Mouse (Mus musculus) limb, embryonic 14.5 days (tissue): ENCODE data around the gene Lamtor4. TPM values are rescaled to one million over a fixed set of nuclear protein-coding genes. Genes with fewer than 3 reads are reported as not detected.

Source experiments
- ATAC-seq: fragments of 200-750 bp; cut with Nextera tagmentation; 2 replicates; pipeline ENCODE4 v1.8.0; 2017; ENCODE audit warnings: low read depth, moderate number of reproducible peaks, moderate TSS enrichment; ENCODE audit not compliant: low FRiP score
- DNase-seq: peaks from one replicate; pipeline ENCODE4 v3.0.0-alpha.2; 2015; ENCODE audit warnings: low spot score
- H3K27ac ChIP-seq: fragments of 300-500 bp; sonication (generic); replicated peaks from 2 replicates; pipeline ENCODE4 v1.5.1; 2014; ENCODE audit warnings: low read depth, mild to moderate bottlenecking, low read length, moderate library complexity, mixed read lengths
- H3K27me3 ChIP-seq: fragments of 300-500 bp; sonication (generic); 2 replicates; pipeline ENCODE4 v1.6.1; 2014; ENCODE audit warnings: low read length, mixed read lengths; ENCODE audit not compliant: control insufficient read depth, insufficient read depth
- H3K36me3 ChIP-seq: fragments of 300-500 bp; sonication (generic); 2 replicates; pipeline ENCODE4 v1.6.1; 2014; ENCODE audit warnings: mild to moderate bottlenecking, low read length, moderate library complexity, mixed read lengths; ENCODE audit not compliant: control insufficient read depth, insufficient read depth
- H3K4me1 ChIP-seq: fragments of 300-500 bp; sonication (generic); 2 replicates; pipeline ENCODE4 v1.6.1; 2014; ENCODE audit warnings: antibody characterized with exemption, low read length, mixed read lengths; ENCODE audit not compliant: control insufficient read depth, insufficient read depth
- H3K4me2 ChIP-seq: fragments of 300-500 bp; sonication (generic); replicated peaks from 2 replicates; pipeline ENCODE4 v1.6.1; 2014; ENCODE audit warnings: low read depth, mild to moderate bottlenecking, low read length, moderate library complexity; ENCODE audit not compliant: severe bottlenecking
- H3K4me3 ChIP-seq: fragments of 300-500 bp; sonication (generic); replicated peaks from 2 replicates; pipeline ENCODE4 v1.5.1; 2014; ENCODE audit warnings: low read length
- H3K9ac ChIP-seq: fragments of 300-500 bp; sonication (generic); 2 replicates; pipeline ENCODE4 v1.6.1; 2014; ENCODE audit warnings: mild to moderate bottlenecking, low read depth, low read length, moderate library complexity; ENCODE audit not compliant: severe bottlenecking
- H3K9me3 ChIP-seq: fragments of 300-500 bp; sonication (generic); 2 replicates; pipeline ENCODE4 v1.6.1; 2016; ENCODE audit warnings: low read length; ENCODE audit not compliant: control insufficient read depth
- POLR2A ChIP-seq: fragments of 200-500 bp; IDR thresholded peaks from 2 replicates; pipeline ENCODE4 v1.8.0; 2012; ENCODE audit warnings: inconsistent platforms, mild to moderate bottlenecking, moderate library complexity, borderline replicate concordance; ENCODE audit not compliant: insufficient read depth, insufficient read length; ENCODE audit errors: extremely low read depth
- WGBS: fragments of 180-500 bp; shearing (Covaris S2); extraction: QIAGEN DNeasy Blood & Tissue Kit; methylation state at CpG from one replicate; pipeline ENCODE4 v1.1.7; 2014; 5-methylcytosine and 5-hydroxymethylcytosine counted together
- polyA plus RNA-seq, 2 experiments: library from polyadenylated mRNA; depleted of rRNA in 1 of 2; stranded (reverse) in 1 of 2; unstranded in 1 of 2; fragments of >200 nt; fragmentation: Nextera tagmentation in 1 of 2; extraction: Ambion mirVana in 1 of 2; gene quantifications; 2 replicates each; pipeline versions ENCODE4 v1.2.1 to v1.2.3; 2012 to 2014

The Lamtor4 gene
- polyA plus RNA-seq, 2 experiments, result 68.5 to 104 TPM

- Histone ChIP-seq H3K4me1 (peaks cover 20% of the 10 kb centered on the region), H3K27me3 (no peaks in the 10 kb centered on the region), H3K4me3 (no peak overlapping the region), H3K27ac (no peak overlapping the region), H3K9ac (no peak overlapping the region), H3K4me2 (no peak overlapping the region), H3K36me3 (peaks cover 47% of the 10 kb centered on the region), H3K9me3 (no peaks in the 10 kb centered on the region)
- 90% methylated on average over 10 of the region's 10 CpGs for WGBS
- ATAC-seq (no peak), DNase-seq (peak; percentile 2)
- TF ChIP-seq POLR2A, result no peak
These were observed 4.8 kb downstream of the Lamtor4 start for GRCm38 (mm10) chr5:138260051-138260450.

DNA sequence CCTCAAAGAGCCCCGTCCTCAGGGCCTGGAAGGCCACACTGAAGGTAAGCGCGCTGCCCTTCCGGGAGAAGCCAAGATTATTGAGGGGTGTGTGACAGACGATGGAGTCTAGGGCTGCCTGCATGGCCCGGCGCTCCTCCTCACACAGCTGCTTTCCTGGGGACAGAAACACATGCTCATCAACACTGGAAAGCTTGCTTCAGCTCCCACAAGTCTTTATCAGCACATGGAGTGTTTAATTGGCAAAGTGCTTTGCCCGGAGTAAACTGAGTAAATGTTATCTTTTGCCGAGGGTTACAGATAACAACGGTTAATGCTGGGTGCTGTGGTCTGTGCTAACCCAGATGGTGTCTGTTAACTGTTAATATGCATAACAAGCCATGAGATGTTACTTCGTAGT is 5.6 kb downstream of the Lamtor4 start:
- WGBS, result 89% methylated on average over 11 of the region's 11 CpGs
- Histone ChIP-seq H3K4me2 (no peak overlapping the region), H3K4me3 (no peak overlapping the region), H3K4me1 (peaks cover 19% of the 10 kb centered on the region), H3K9me3 (no peaks in the 10 kb centered on the region), H3K27me3 (no peaks in the 10 kb centered on the region), H3K27ac (no peak overlapping the region), H3K36me3 (peaks cover 47% of the 10 kb centered on the region), H3K9ac (no peak overlapping the region)
- ATAC-seq, result no peak
- no peak for DNase-seq
- TF ChIP-seq POLR2A, result no peak

DNA sequence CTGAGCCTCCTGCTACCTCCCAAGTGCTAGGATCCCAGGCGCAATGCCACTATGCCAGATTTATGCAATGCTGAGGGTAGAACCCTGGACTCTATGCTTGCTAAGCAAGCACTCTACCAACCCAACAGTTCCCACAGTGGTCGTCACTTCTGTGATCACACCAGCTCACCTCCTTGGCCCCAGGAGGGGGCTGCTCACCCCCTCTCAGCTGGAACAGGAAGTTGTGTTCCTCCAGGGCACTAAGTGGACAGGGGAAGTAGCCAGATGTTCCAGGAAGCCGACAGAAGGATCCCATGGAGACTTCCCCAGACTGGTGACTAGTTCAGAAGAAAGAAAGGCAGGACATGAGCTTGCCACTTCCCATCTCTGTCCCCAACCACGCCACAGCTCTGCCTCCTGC is 6.7 kb downstream of the Lamtor4 start:
- Histone ChIP-seq H3K9me3 (no peaks in the 10 kb centered on the region), H3K4me1 (peaks cover 13% of the 10 kb centered on the region), H3K27ac (no peak overlapping the region), H3K27me3 (no peaks in the 10 kb centered on the region), H3K36me3 (peaks cover 47% of the 10 kb centered on the region), H3K9ac (no peak overlapping the region), H3K4me2 (no peak overlapping the region), H3K4me3 (no peak overlapping the region)
- DNase-seq (no peak), ATAC-seq (no peak)
- no peak for TF ChIP-seq POLR2A
- WGBS, result 72% methylated on average over 4 of the region's 4 CpGs

GRCm38 (mm10) chr5:138262582-138263240 is 7.4 kb downstream of the Lamtor4 start:
- ATAC-seq, result no peak
- DNase-seq, result no peak
- H3K4me2 ChIP-seq, result peak overlapping the region; percentile 97
- H3K27ac ChIP-seq, result no peak overlapping the region
- H3K9me3 ChIP-seq, result no peaks in the 10 kb centered on the region
- H3K4me3 ChIP-seq, result peak overlapping the region; percentile 93
- peaks cover 46% of the 10 kb centered on the region for H3K36me3 ChIP-seq
- no peaks in the 10 kb centered on the region for H3K27me3 ChIP-seq
- WGBS, result 67% methylated on average over 18 of the region's 18 CpGs
- peak overlapping the region; percentile 90 for H3K9ac ChIP-seq
- peaks cover 13% of the 10 kb centered on the region for H3K4me1 ChIP-seq
- TF ChIP-seq POLR2A, result no peak

GRCm38 (mm10) chr5:138263260-138264206 is 8.3 kb downstream of the Lamtor4 start, which contains the start of gene BC037034:
Gene BC037034, minus strand, starts transcription at chr5:138264033.
- ATAC-seq, result peak; percentile 93
- WGBS, result under 1% methylated on average over 56 of the region's 71 CpGs
- Histone ChIP-seq H3K4me2 (peak within 1 kb of the TSS; percentile 97), H3K27me3 (no peaks in the 10 kb centered on the region), H3K4me1 (peaks cover 13% of the 10 kb centered on the region), H3K27ac (peak within 1 kb of the TSS; percentile 48), H3K9me3 (no peaks in the 10 kb centered on the region), H3K9ac (peak within 1 kb of the TSS; percentile 90), H3K36me3 (peaks cover 38% of the 10 kb centered on the region), H3K4me3 (peak within 1 kb of the TSS; percentile 93)
- DNase-seq, result peak; percentile 95
- TF ChIP-seq POLR2A, result peak; percentile 84; the same call in 1 of the 2 replicates
